Mouse (Mus musculus) embryonic stem cell, embryonic (primary cell): Measurements from ENCODE around the gene Dip2a.

Experiments used
- CTCF ChIA-PET, 4 experiments: fragments of 300-600 bp in 2 of 4; fragments of 350-600 bp in 2 of 4; sonication (Branson Sonifier 250); formaldehyde crosslinking; loops; one replicate each; lab custom pipeline; 2022; ENCODE audit warnings: inconsistent platforms in 2 of 4; lab: Charles Lee
- POLR2A ChIA-PET, 4 experiments: fragments of 300-600 bp in 2 of 4; fragments of 350-600 bp in 2 of 4; sonication (Branson Sonifier 250); formaldehyde crosslinking; loops; one replicate each; lab custom pipeline; 2022; ENCODE audit warnings: antibody characterized with exemption in 4 of 4, inconsistent platforms in 1 of 4; lab: Charles Lee

Dip2a gene

GRCm38 (mm10) chr10:76261447-76261846 lies 83.6 kb downstream of the Dip2a start:
- ChIA-PET CTCF (interaction anchor here (0.6 to 1.7 kb wide), 7 partner anchors 9 to 982 kb away, joined by 3 to 7 read pairs (median 4); no protein-coding TSS in a partner anchor), POLR2A (interaction anchor here in 2 of 4 experiments (0.5 to 2.0 kb wide), 3 partner anchors 10 to 23 kb away, joined by 3 to 5 read pairs (median 4); partner anchors contain the start of gene Prmt2 (in 1 of the 2))

GRCm38 (mm10) chr10:76260358-76261059 lies 84.6 kb downstream of the Dip2a start:
- ChIA-PET POLR2A (interaction anchor here in 3 of 4 experiments (0.5 to 2.0 kb wide), 5 partner anchors 10 to 329 kb away, joined by 3 to 7 read pairs (median 4); partner anchors contain the start of gene Prmt2 (in 2 of the 3)), CTCF (interaction anchor here in 3 of 4 experiments (0.6 to 1.7 kb wide), 8 partner anchors 9 to 198 kb away, joined by 3 to 10 read pairs (median 4); no protein-coding TSS in a partner anchor)

GRCm38 (mm10) chr10:76259566-76260232 lies 85.4 kb downstream of the Dip2a start:
- CTCF ChIA-PET = interaction anchor here in 2 of 4 experiments (0.6 to 1.2 kb wide), 4 partner anchors 8 to 197 kb away, joined by 4 to 10 read pairs (median 4); no protein-coding TSS in a partner anchor
- POLR2A ChIA-PET = interaction anchor here in 2 of 4 experiments (0.6 to 1.1 kb wide), 2 partner anchors 22 to 328 kb away, joined by 3 to 7 read pairs; partner anchors contain the start of gene Prmt2 (in 1 of the 2)

GRCm38 (mm10) chr10:76257719-76258390 lies 87.2 kb downstream of the Dip2a start:
- POLR2A ChIA-PET = interaction anchor here in 1 of 4 experiments (1.1 kb wide), 1 partner anchor 17 kb away, joined by 3 read pairs; no protein-coding TSS in a partner anchor

GRCm38 (mm10) chr10:76257231-76257630 lies 87.9 kb downstream of the Dip2a start:
- ChIA-PET POLR2A (interaction anchor here in 1 of 4 experiments (1.1 kb wide), 1 partner anchor 17 kb away, joined by 3 read pairs; no protein-coding TSS in a partner anchor), CTCF (interaction anchor here in 1 of 4 experiments (1.5 kb wide), 1 partner anchor 14 kb away, joined by 3 read pairs; no protein-coding TSS in a partner anchor)

More at GRCm38 (mm10) chr10:76257719-76258390, 87.2 kb downstream of the Dip2a start:
- CTCF ChIA-PET = no interaction called here

- ChIA-PET CTCF (no interaction called here), POLR2A (no interaction called here)
Observed at GRCm38 (mm10) chr10:76255617-76256016, 89.5 kb downstream of the Dip2a start.

- POLR2A ChIA-PET = interaction anchor here in 1 of 4 experiments (1.5 to 2.5 kb wide), 2 partner anchors 16 to 121 kb away, joined by 4 to 7 read pairs; partner anchors contain the start of gene Prmt2
- CTCF ChIA-PET = no interaction called here
Observed at GRCm38 (mm10) chr10:76253536-76253935, 91.6 kb downstream of the Dip2a start, which contains the start of gene S100b. S100b (plus strand) TSS chr10:76253853.

- ChIA-PET POLR2A (interaction anchor here in 1 of 4 experiments (1.5 to 2.5 kb wide), 2 partner anchors 15 to 121 kb away, joined by 4 to 7 read pairs; partner anchors contain the start of gene Prmt2), CTCF (interaction anchor here in 1 of 4 experiments (0.6 kb wide), 1 partner anchor 509 kb away, joined by 3 read pairs; no protein-coding TSS in a partner anchor)
Observed at GRCm38 (mm10) chr10:76253079-76253478, 92.0 kb downstream of the Dip2a start.

- POLR2A ChIA-PET = interaction anchor here in 1 of 4 experiments (1.5 kb wide), 1 partner anchor 10 kb away, joined by 4 read pairs; no protein-coding TSS in a partner anchor
- CTCF ChIA-PET = interaction anchor here in 1 of 4 experiments (0.8 kb wide), 1 partner anchor 508 kb away, joined by 4 read pairs; no protein-coding TSS in a partner anchor
Observed at GRCm38 (mm10) chr10:76250870-76251269, 94.2 kb downstream of the Dip2a start.

- ChIA-PET POLR2A (no interaction called here), CTCF (no interaction called here)
Observed at GRCm38 (mm10) chr10:76248647-76248968, 96.5 kb downstream of the Dip2a start.

- CTCF ChIA-PET = interaction anchor here in 3 of 4 experiments (0.6 to 0.7 kb wide), 4 partner anchors 15 to 1679 kb away, joined by 3 to 5 read pairs (median 4); no protein-coding TSS in a partner anchor
Observed at GRCm38 (mm10) chr10:76247960-76248646, 97.0 kb downstream of the Dip2a start.

GRCm38 (mm10) chr10:76246601-76247000 lies 98.5 kb downstream of the Dip2a start:
- CTCF ChIA-PET = interaction anchor here in 2 of 4 experiments (0.6 to 0.7 kb wide), 3 partner anchors 129 to 402 kb away, joined by 3 to 5 read pairs (median 5); no protein-coding TSS in a partner anchor

More at GRCm38 (mm10) chr10:76247960-76248646, 97.0 kb downstream of the Dip2a start:
- POLR2A ChIA-PET = interaction anchor here in 2 of 4 experiments (0.6 kb wide), 2 partner anchors 13 to 684 kb away, joined by 3 read pairs; no protein-coding TSS in a partner anchor

GRCm38 (mm10) chr10:76245106-76245505 lies 100.0 kb downstream of the Dip2a start:
- POLR2A ChIA-PET = interaction anchor here in 1 of 4 experiments (0.7 kb wide), 1 partner anchor 26 kb away, joined by 4 read pairs; no protein-coding TSS in a partner anchor
- CTCF ChIA-PET = interaction anchor here in 2 of 4 experiments (0.5 to 0.6 kb wide), 3 partner anchors 37 to 950 kb away, joined by 3 to 6 read pairs (median 3); no protein-coding TSS in a partner anchor

More at GRCm38 (mm10) chr10:76246601-76247000, 98.5 kb downstream of the Dip2a start:
- POLR2A ChIA-PET = interaction anchor here in 1 of 4 experiments (1.1 kb wide), 1 partner anchor 9 kb away, joined by 5 read pairs; the partner anchor contains the start of gene Prmt2

GRCm38 (mm10) chr10:76239401-76239800 lies 105.7 kb downstream of the Dip2a start:
- CTCF ChIA-PET = no interaction called here
- POLR2A ChIA-PET = no interaction called here

- ChIA-PET POLR2A (interaction anchor here (0.5 to 1.6 kb wide), 15 partner anchors 9 to 302 kb away, joined by 3 to 7 read pairs (median 3); partner anchors contain the start of genes Lss (in 1 of the 4) and S100b (in 1 of the 4)), CTCF (interaction anchor here in 3 of 4 experiments (0.6 to 2.2 kb wide), 11 partner anchors 13 to 602 kb away, joined by 3 to 14 read pairs (median 3); no protein-coding TSS in a partner anchor)
Observed at GRCm38 (mm10) chr10:76237341-76238225, 107.5 kb downstream of the Dip2a start, which contains the start of gene Prmt2. Prmt2 (minus strand) TSS chr10:76237865.
